Comparison of ENCODE assay signal across 24 mouse cellular contexts in genomic region chr11:7250415-7250814, GRCm38 (mm10). TPM values are rescaled to one million over a fixed set of nuclear protein-coding genes. Genes with fewer than 3 reads are reported as not detected.
DNase-seq lines count a peak whose midpoint lies in the region; ATAC-seq lines count a peak whose summit lies in the region.
"Had no signal": no experiment of that assay in that cellular context is flagged by ENCODE, and none has a peak within 500 bp of the region (broad histone marks: within the 10 kb centered on the region; RNA-seq: fewer than 3 reads in every experiment).

No protein-coding gene starts in this region.

- no peaks in the 10 kb centered on the region for H3K4me1 ChIP-seq in liver, embryonic 11.5 days (replicated peaks; ENCODE audit: control insufficient read depth, insufficient read depth, low read length)
- H3K4me1 ChIP-seq in liver, embryonic 13.5 days (replicated peaks) = no peaks in the 10 kb centered on the region
- H3K4me1 ChIP-seq: embryonic facial prominence, embryonic 10.5 days; embryonic facial prominence, embryonic 12.5 days; forebrain, embryonic 13.5 days; forebrain, embryonic 15.5 days had no signal

- no peak overlapping the region for H3K9ac ChIP-seq in liver, embryonic 11.5 days (ENCODE audit: low read depth, low read length)
- no peak overlapping the region for H3K9ac ChIP-seq in liver, embryonic 13.5 days
- H3K9ac ChIP-seq: embryonic facial prominence, embryonic 12.5 days; forebrain, embryonic 13.5 days; forebrain, embryonic 15.5 days had no signal

- H3K4me2 ChIP-seq in liver, embryonic 11.5 days = no peak overlapping the region
- no peak overlapping the region for H3K4me2 ChIP-seq in liver, embryonic 13.5 days
- H3K4me2 ChIP-seq: embryonic facial prominence, embryonic 12.5 days; forebrain, embryonic 13.5 days; forebrain, embryonic 15.5 days had no signal

- H3K36me3 ChIP-seq in liver, embryonic 11.5 days (ENCODE audit: control insufficient read depth, insufficient read depth, low read length) = no peaks in the 10 kb centered on the region
- no peaks in the 10 kb centered on the region for H3K36me3 ChIP-seq in liver, embryonic 13.5 days
- H3K36me3 ChIP-seq: embryonic facial prominence, embryonic 10.5 days; embryonic facial prominence, embryonic 12.5 days; forebrain, embryonic 15.5 days; G1E had no signal

- 0 out of 2 replicates have a peak, but pooled peaks have one; percentile 31 for ATAC-seq in liver, embryonic 11.5 days (replicated peaks; ENCODE audit: low FRiP score)
- ATAC-seq in liver, embryonic 13.5 days (ENCODE audit: low read depth) = peak; percentile 61
- ATAC-seq: activated CD4-positive, CD25-positive, alpha-beta regulatory T cell, adult 4 months; CD4-positive, CD25-positive, alpha-beta regulatory T cell, adult 4 months; forebrain, embryonic 13.5 days; forebrain, embryonic 15.5 days; Patski had no signal

- no peak overlapping the region for H3K4me3 ChIP-seq in liver, embryonic 11.5 days (ENCODE audit: low read depth, low read length)
- H3K4me3 ChIP-seq in liver, embryonic 13.5 days (replicated peaks) = no peak overlapping the region
- H3K4me3 ChIP-seq: embryonic facial prominence, embryonic 10.5 days; embryonic facial prominence, embryonic 12.5 days; forebrain, embryonic 13.5 days; forebrain, embryonic 15.5 days had no signal

- H3K9me3 ChIP-seq in liver, embryonic 11.5 days (ENCODE audit: control insufficient read depth, low read length) = no peaks in the 10 kb centered on the region
- no peaks in the 10 kb centered on the region for H3K9me3 ChIP-seq in liver, embryonic 13.5 days (replicated peaks)
- H3K9me3 ChIP-seq: embryonic facial prominence, embryonic 10.5 days; embryonic facial prominence, embryonic 12.5 days; forebrain, embryonic 13.5 days; forebrain, embryonic 15.5 days; G1E had no signal

- no peaks in the 10 kb centered on the region for H3K27me3 ChIP-seq in liver, embryonic 11.5 days (replicated peaks; ENCODE audit: control insufficient read depth, insufficient read depth, low read length)
- H3K27me3 ChIP-seq in liver, embryonic 13.5 days = no peaks in the 10 kb centered on the region
- H3K27me3 ChIP-seq: embryonic facial prominence, embryonic 12.5 days; forebrain, embryonic 13.5 days; forebrain, embryonic 15.5 days had no signal

- peak; percentile 16 for DNase-seq in heart, adult 11 months
- no peak for DNase-seq in heart, postnatal 36 days
- no peak for DNase-seq in liver, embryonic 11.5 days (ENCODE audit: low spot score)
- DNase-seq in liver = no peak
- no peak for DNase-seq in liver, embryonic 13.5 days
- DNase-seq: adrenal gland, adult 8-10 months; adrenal gland, postnatal 14 days; adrenal gland, postnatal 36 days; B cell, adult 2 months; cerebellum, adult 11-12 months; cerebellum, adult 2 months; cerebellum, adult 9-10 months; cerebellum, postnatal 10 days; cerebellum, postnatal 25 days had no signal

- H3K27ac ChIP-seq in liver, embryonic 11.5 days (ENCODE audit: low read depth, low read length) = no peak overlapping the region
- no peak overlapping the region for H3K27ac ChIP-seq in liver, embryonic 13.5 days
- H3K27ac ChIP-seq: embryonic facial prominence, embryonic 10.5 days; embryonic facial prominence, embryonic 12.5 days; forebrain, embryonic 13.5 days; forebrain, embryonic 15.5 days had no signal

- intact Hi-C loops in heart, postnatal 36 days (cut with DNase I) = no loop called here

- 69% methylated on average over 2 of the region's 2 CpGs for WGBS in liver, embryonic 11.5 days
- WGBS in liver, embryonic 13.5 days (ENCODE audit: insufficient replicate concordance) = 55% methylated on average over 2 of the region's 2 CpGs

RNA-seq across cellular contexts. Expression of gene Igfbp3, which starts 36.7 kb away (rescaled TPM):
- 10 to 100 TPM; 28.9 to 31.0 TPM for total RNA-seq in heart, postnatal 36 days (2021)
- polyA plus RNA-seq in liver, embryonic 11.5 days (2014; fragmentation: Nextera tagmentation; extraction: Ambion mirVana) = 42.1 and 45.2 TPM in 2 replicates
- polyA plus RNA-seq in liver, embryonic 13.5 days (2015; fragmentation: Nextera tagmentation; extraction: Ambion mirVana) = 22.8 and 24.8 TPM in 2 replicates
- total RNA-seq: CH12.LX had no signal
- polyA plus RNA-seq: activated CD4-positive, CD25-positive, alpha-beta regulatory T cell, adult 4 months; CD4-positive, CD25-positive, alpha-beta regulatory T cell, adult 4 months; G1E had no signal

RNA-seq across cellular contexts. Expression of gene Igfbp1, which starts 52.8 kb away (rescaled TPM):
- not detected for total RNA-seq in heart, postnatal 36 days (2021)
- 48.2 and 49.9 TPM in 2 replicates for polyA plus RNA-seq in liver, embryonic 11.5 days (2014; fragmentation: Nextera tagmentation; extraction: Ambion mirVana)
- polyA plus RNA-seq in liver, embryonic 13.5 days (2015; fragmentation: Nextera tagmentation; extraction: Ambion mirVana) = 52.9 and 56.9 TPM in 2 replicates
- total RNA-seq: adrenal gland, adult 18-20 months; adrenal gland, adult 8-10 months; CH12.LX had no signal
- polyA plus RNA-seq: activated CD4-positive, CD25-positive, alpha-beta regulatory T cell, adult 4 months; CD4-positive, CD25-positive, alpha-beta regulatory T cell, adult 4 months; G1E had no signal
